Mouse (Mus musculus) kidney, postnatal 0 days (tissue): Measurements from ENCODE around the gene Ncam1. TPM values are rescaled to one million over a fixed set of nuclear protein-coding genes. Genes with fewer than 3 reads are reported as not detected.

Experiments
- ATAC-seq: fragments of 200-750 bp; cut with Nextera tagmentation; replicated peaks from 2 replicates; pipeline ENCODE4 v1.8.0; 2017; ENCODE audit warnings: low read depth, moderate number of reproducible peaks, moderate TSS enrichment, moderate library complexity; ENCODE audit not compliant: low FRiP score
- DNase-seq: peaks from one replicate; pipeline ENCODE4 v3.0.0-alpha.2; 2016; ENCODE audit warnings: low spot score
- H3K27ac ChIP-seq: fragments of 300-500 bp; sonication (generic); 2 replicates; pipeline ENCODE4 v1.5.1; 2014; ENCODE audit warnings: mild to moderate bottlenecking
- H3K27me3 ChIP-seq: fragments of 300-500 bp; sonication (generic); 2 replicates; pipeline ENCODE4 v1.6.1; 2014; ENCODE audit warnings: low read length, mixed read lengths; ENCODE audit not compliant: insufficient read depth
- H3K36me3 ChIP-seq: fragments of 300-500 bp; sonication (generic); 2 replicates; pipeline ENCODE4 v1.6.1; 2014; ENCODE audit warnings: low read length, mixed read lengths; ENCODE audit not compliant: insufficient read depth
- H3K4me1 ChIP-seq: fragments of 300-500 bp; sonication (generic); replicated peaks from 2 replicates; pipeline ENCODE4 v1.6.1; 2014; ENCODE audit warnings: antibody characterized with exemption, low read length, mixed read lengths; ENCODE audit not compliant: insufficient read depth
- H3K4me2 ChIP-seq: fragments of 300-500 bp; sonication (generic); 2 replicates; pipeline ENCODE4 v1.6.1; 2014; ENCODE audit warnings: mild to moderate bottlenecking, low read length, moderate library complexity, mixed read lengths
- H3K4me3 ChIP-seq: fragments of 300-500 bp; sonication (generic); replicated peaks from 2 replicates; pipeline ENCODE4 v1.5.1; 2014; ENCODE audit warnings: low read depth, low read length
- H3K9ac ChIP-seq: fragments of 300-500 bp; sonication (generic); 2 replicates; pipeline ENCODE4 v1.6.1; 2014; ENCODE audit warnings: low read depth, low read length
- H3K9me3 ChIP-seq: fragments of 300-500 bp; sonication (generic); replicated peaks from 2 replicates; pipeline ENCODE4 v1.6.1; 2016; ENCODE audit warnings: low read length, inconsistent platforms, mixed read lengths
- CTCF ChIP-seq: IDR thresholded peaks from 2 replicates; pipeline ENCODE4 v1.5.1; 2016; ENCODE audit warnings: antibody characterized with exemption, low read depth, mild to moderate bottlenecking, moderate library complexity
- WGBS: fragments of 180-500 bp; shearing (Covaris S2); extraction: QIAGEN DNeasy Blood & Tissue Kit; methylation state at CpG from one replicate; pipeline ENCODE4 v1.1.7; 2014; 5-methylcytosine and 5-hydroxymethylcytosine counted together
- polyA plus RNA-seq: library from polyadenylated mRNA; unstranded; fragments of >200 nt; fragmentation: Nextera tagmentation; extraction: Ambion mirVana; gene quantifications from 2 replicates; pipeline ENCODE4 v1.2.1, GENCODE M21; 2015

The Ncam1 gene
- polyA plus RNA-seq, 1 experiment from 2014 or later, result 81.2 TPM

DNA sequence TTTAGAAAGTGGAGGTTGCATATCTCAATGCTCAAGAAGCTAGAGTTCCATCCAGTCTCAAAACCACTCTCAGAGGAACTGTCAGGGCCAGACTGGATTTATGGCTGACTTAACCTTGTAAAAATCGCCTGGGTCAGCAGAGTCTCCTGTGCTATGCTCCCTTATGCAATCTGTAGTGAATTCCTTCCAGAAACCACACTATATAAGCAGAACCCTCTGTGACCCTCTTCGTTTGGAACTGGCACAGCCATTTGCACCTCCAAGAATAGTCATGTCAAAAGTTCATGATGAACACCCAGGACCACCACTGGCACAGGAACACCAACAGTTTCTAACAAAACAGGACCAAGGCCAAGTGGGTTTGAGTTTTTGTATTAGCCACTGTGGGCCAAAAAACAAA lies 190.5 kb downstream of the Ncam1 start:
- no peak overlapping the region for H3K27ac ChIP-seq
- 32% methylated on average over 2 of the region's 2 CpGs for WGBS
- no peak overlapping the region for H3K9ac ChIP-seq
- no peak for DNase-seq
- no peaks in the 10 kb centered on the region for H3K27me3 ChIP-seq
- TF ChIP-seq CTCF, result no peak
- no peak overlapping the region for H3K4me3 ChIP-seq
- peaks cover 4% of the 10 kb centered on the region; the same call in 1 of the 2 replicates for H3K4me1 ChIP-seq
- H3K9me3 ChIP-seq, result no peaks in the 10 kb centered on the region
- no peak for ATAC-seq
- no peaks in the 10 kb centered on the region for H3K36me3 ChIP-seq
- H3K4me2 ChIP-seq, result no peak overlapping the region

DNA sequence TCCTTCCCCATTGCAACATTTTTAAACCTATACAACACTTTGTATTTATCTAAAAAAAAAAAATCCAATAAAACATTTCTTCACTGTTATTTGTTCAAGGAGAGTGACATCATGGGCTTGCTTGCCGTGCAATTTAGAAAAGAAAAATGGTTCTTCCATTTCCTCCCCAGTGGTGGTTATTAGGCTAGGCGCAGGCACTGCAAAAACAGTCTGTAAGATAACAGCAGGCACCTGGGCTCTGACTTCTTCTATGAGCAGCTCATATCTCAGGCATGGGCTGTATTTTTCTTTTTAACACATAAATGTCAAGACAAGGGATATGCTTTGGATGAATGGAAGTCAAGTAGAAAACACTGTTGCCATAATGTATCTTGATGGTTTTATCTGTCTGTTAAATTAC lies 192.0 kb downstream of the Ncam1 start:
- Histone ChIP-seq H3K27me3 (no peaks in the 10 kb centered on the region), H3K4me2 (no peak overlapping the region), H3K4me3 (no peak overlapping the region), H3K27ac (no peak overlapping the region), H3K4me1 (peaks cover 4% of the 10 kb centered on the region; the same call in 1 of the 2 replicates), H3K36me3 (no peaks in the 10 kb centered on the region), H3K9me3 (no peaks in the 10 kb centered on the region), H3K9ac (no peak overlapping the region)
- TF ChIP-seq CTCF, result no peak
- WGBS, result 28% methylated on average over 2 of the region's 2 CpGs
- no peak for ATAC-seq
- no peak for DNase-seq

DNA sequence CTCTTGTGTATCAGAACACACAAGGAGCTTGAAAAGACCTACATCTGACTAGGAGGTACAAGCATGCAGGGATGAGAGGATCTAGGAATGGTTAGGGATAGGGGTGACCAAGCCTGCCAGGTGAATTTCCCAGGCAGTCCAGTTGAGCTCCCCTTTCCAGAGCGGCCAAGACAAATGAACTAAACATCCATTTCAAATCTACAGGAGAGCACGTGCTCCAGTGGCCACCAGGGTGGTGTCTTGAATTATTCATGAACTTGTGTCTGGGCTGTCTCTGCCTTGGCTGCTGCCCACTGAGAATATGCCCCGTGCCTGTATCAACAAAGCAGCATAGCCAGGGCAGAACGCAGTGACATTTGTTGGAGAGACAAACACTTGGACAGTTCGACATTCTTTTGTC lies 192.4 kb downstream of the Ncam1 start:
- Histone ChIP-seq H3K4me2 (no peak overlapping the region), H3K9me3 (no peaks in the 10 kb centered on the region), H3K27me3 (no peaks in the 10 kb centered on the region), H3K36me3 (no peaks in the 10 kb centered on the region), H3K4me3 (no peak overlapping the region), H3K9ac (no peak overlapping the region), H3K27ac (no peak overlapping the region), H3K4me1 (peaks cover 4% of the 10 kb centered on the region; the same call in 1 of the 2 replicates)
- peak; percentile 30; the same call in 1 of the 2 replicates for TF ChIP-seq CTCF
- ATAC-seq, result 0 out of 2 replicates have a peak, but pooled peaks have one; percentile 46
- WGBS, result 37% methylated on average over 5 of the region's 5 CpGs
- DNase-seq, result peak; percentile 54

- Histone ChIP-seq H3K4me3 (no peak overlapping the region), H3K36me3 (no peaks in the 10 kb centered on the region), H3K27me3 (no peaks in the 10 kb centered on the region), H3K4me1 (peaks cover 4% of the 10 kb centered on the region; the same call in 1 of the 2 replicates), H3K9me3 (no peaks in the 10 kb centered on the region), H3K27ac (0 out of 2 replicates have a peak overlapping the region, but pooled peaks have one; percentile 1), H3K9ac (no peak overlapping the region), H3K4me2 (no peak overlapping the region)
- 50% methylated on average over 4 of the region's 4 CpGs for WGBS
- TF ChIP-seq CTCF, result no peak
- ATAC-seq, result no peak
- peak; percentile 17 for DNase-seq
Measured at GRCm38 (mm10) chr9:49605791-49606190, 192.9 kb downstream of the Ncam1 start.

DNA sequence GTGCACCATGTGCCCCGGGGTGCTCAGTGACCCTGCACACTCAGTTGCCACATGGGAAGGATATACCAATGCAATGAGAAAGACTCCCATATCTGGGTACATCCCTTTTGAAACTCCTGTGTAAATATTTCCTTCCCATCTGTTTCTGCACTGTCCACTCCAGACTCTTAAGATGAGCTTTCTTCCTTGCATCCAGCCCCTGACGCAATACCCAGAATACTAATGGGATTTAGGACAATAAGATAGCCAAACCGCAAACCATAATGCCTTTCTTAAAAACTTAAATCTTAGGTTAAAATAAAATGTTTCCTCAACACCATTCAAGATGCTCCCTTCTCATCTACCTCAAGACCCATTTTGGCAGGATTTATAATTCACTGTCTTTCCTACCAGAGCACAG lies 193.4 kb downstream of the Ncam1 start:
- Histone ChIP-seq H3K4me2 (no peak overlapping the region), H3K27me3 (no peaks in the 10 kb centered on the region), H3K9ac (no peak overlapping the region), H3K4me3 (no peak overlapping the region), H3K36me3 (no peaks in the 10 kb centered on the region), H3K9me3 (no peaks in the 10 kb centered on the region), H3K4me1 (peaks cover 4% of the 10 kb centered on the region; the same call in 1 of the 2 replicates), H3K27ac (no peak overlapping the region)
- TF ChIP-seq CTCF, result no peak
- 83% methylated on average over 3 of the region's 3 CpGs for WGBS
- DNase-seq (no peak), ATAC-seq (no peak)

DNA sequence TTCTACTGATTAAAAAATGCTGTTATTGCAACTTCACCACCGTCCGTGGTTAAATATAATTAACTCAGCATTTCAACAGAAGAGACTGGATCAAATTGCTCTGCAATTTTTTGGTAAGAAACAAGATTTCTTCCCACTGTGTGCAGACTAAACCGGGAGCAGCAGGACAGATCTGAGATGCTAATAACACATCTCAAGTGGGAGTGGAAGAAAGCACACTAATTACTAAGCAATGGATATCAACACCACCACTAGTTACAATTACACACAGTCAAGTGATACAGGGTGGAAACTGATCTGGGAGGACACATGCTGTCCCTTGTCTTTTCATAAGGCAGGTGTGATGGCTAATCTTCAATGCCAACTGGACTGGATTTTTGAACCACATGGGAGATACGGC lies 197.5 kb downstream of the Ncam1 start:
- Histone ChIP-seq H3K4me2 (no peak overlapping the region), H3K27ac (no peak overlapping the region), H3K4me1 (peaks cover 3% of the 10 kb centered on the region; the same call in 1 of the 2 replicates), H3K4me3 (no peak overlapping the region), H3K36me3 (no peaks in the 10 kb centered on the region), H3K27me3 (no peaks in the 10 kb centered on the region), H3K9ac (no peak overlapping the region), H3K9me3 (no peaks in the 10 kb centered on the region)
- no peak for TF ChIP-seq CTCF
- DNase-seq, result no peak
- WGBS, result 60% methylated on average over 4 of the region's 4 CpGs
- no peak for ATAC-seq
